Comparison of ENCODE assay signal across 8 mouse cellular contexts in the genomic region with DNA sequence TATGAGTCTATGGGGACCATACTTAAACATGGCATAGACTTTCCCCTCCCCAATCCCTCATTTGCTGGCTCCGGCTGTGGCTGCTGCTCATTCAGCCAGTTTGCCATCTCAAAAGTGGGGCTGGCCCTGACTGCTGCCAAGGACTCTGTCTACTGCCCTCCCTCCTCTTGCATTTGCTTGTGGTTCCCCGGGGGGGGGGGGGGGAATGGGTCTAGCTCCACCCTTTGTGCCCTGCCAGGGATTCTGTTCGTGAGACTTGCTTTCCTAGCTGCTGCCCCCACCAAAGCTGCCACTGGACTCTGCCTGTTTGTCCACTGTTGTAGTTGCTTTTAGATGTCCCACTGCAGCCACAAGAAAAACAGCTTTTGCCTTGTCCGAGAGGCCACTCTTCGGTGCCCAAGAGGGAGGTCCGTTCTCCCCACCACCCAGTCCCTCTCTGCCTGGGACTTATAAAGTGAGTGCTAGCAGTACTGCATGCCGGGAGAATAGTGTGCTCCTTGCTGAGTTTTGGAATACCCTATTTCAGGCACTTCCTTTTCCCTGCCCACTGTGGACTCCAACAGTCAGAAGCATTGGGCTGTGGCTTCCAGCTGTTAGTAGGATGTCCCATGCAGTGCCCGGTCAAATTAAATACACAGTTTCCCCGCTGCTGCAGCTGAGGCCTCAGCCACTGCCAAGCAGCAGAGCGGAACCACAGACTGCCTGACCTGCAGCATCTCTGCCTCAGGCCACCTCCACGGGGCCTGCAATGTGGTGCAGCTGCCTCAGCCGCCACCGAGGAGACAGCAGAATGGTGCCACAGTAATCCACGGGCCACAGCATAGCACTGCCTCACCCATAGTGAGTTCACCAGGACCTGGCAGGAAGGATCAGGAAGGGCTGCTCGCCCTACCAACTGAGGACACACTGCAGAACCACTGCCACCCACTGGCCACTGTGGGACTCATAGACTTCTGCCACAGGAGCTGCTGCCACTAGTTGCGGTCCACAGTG. TPM values are rescaled to one million over a fixed set of nuclear protein-coding genes. Genes with fewer than 3 reads are reported as not detected.
A peak's percentile ranks its signal among the peaks of the same experiment; 100 is the strongest.
DNase-seq lines count a peak whose midpoint lies in the region; ATAC-seq lines count a peak whose summit lies in the region.

No protein-coding gene starts in this region.

- H3K9me3 ChIP-seq in hindbrain, embryonic 15.5 days = no peaks in the 10 kb centered on the region

- no peak overlapping the region for H3K4me3 ChIP-seq in hindbrain, embryonic 15.5 days

- 18% methylated on average over 16 of the region's 16 CpGs for WGBS in hindbrain, embryonic 15.5 days

- no peak overlapping the region for H3K9ac ChIP-seq in hindbrain, embryonic 15.5 days

- H3K36me3 ChIP-seq in hindbrain, embryonic 15.5 days = no peaks in the 10 kb centered on the region

- peak; percentile 73 for ATAC-seq in hindbrain, embryonic 15.5 days (ENCODE audit: low FRiP score, low read depth)

- peaks cover 10% of the 10 kb centered on the region for H3K4me1 ChIP-seq in hindbrain, embryonic 15.5 days (replicated peaks)

- H3K27ac ChIP-seq in hindbrain, embryonic 15.5 days (replicated peaks) = peak overlapping the region; percentile 8; the same call in 1 of the 2 replicates

- DNase-seq in T-cell, adult 2 months (ENCODE audit: low spot score) = peak; percentile 75
- peak; percentile 87 to 91 for DNase-seq in cerebellum, postnatal 36 days
- peak; percentile 89 for DNase-seq in gastrocnemius, adult 18-20 months (ENCODE audit: low spot score)
- DNase-seq in left cerebral cortex, adult 11 months (ENCODE audit: low spot score) = peak; percentile 87
- DNase-seq in lung, postnatal 36 days = peak; percentile 96
- peak; percentile 85 for DNase-seq in retina, postnatal 1 day
- DNase-seq in thymus, postnatal 4 days = peak; percentile 83

- no peaks in the 10 kb centered on the region for H3K27me3 ChIP-seq in hindbrain, embryonic 15.5 days

- peak overlapping the region; percentile 42 for H3K4me2 ChIP-seq in hindbrain, embryonic 15.5 days

RNA-seq across cellular contexts. Expression of gene Cyp2d10, which starts 10.1 kb away (rescaled TPM):
- under 1 TPM in 1 of 2 experiments, not detected in 1; 0.43 TPM for total RNA-seq in gastrocnemius, adult 18-20 months (2021)
- 0.25 TPM in 1 of 2 replicates, not detected in the other for polyA plus RNA-seq in hindbrain, embryonic 15.5 days (2015; fragmentation: Nextera tagmentation; extraction: Ambion mirVana)

RNA-seq across cellular contexts. Expression of gene Cyp2d9, which starts 16.1 kb away (rescaled TPM):
- under 1 TPM in 1 of 2 experiments, not detected in 1; 0.38 TPM for total RNA-seq in gastrocnemius, adult 18-20 months (2021)
- not detected in 2 replicates for polyA plus RNA-seq in hindbrain, embryonic 15.5 days (2015; fragmentation: Nextera tagmentation; extraction: Ambion mirVana)

RNA-seq across cellular contexts. Expression of gene Cyp2d11, which starts 23.3 kb away (rescaled TPM):
- total RNA-seq in gastrocnemius, adult 18-20 months (2021) = under 1 TPM in 1 of 2 experiments, not detected in 1; 0.18 TPM
- polyA plus RNA-seq in hindbrain, embryonic 15.5 days (2015; fragmentation: Nextera tagmentation; extraction: Ambion mirVana) = not detected in 2 replicates

RNA-seq across cellular contexts. Expression of gene Cyp2d22, which starts 37.0 kb away (rescaled TPM):
- 10 to 100 TPM; 11.6 to 12.4 TPM for total RNA-seq in gastrocnemius, adult 18-20 months (2021)
- polyA plus RNA-seq in hindbrain, embryonic 15.5 days (2015; fragmentation: Nextera tagmentation; extraction: Ambion mirVana) = 2.5 and 2.6 TPM in 2 replicates
